Mouse (Mus musculus) MEL (cell line): ENCODE data around the gene Pimreg. TPM values are rescaled to one million over a fixed set of nuclear protein-coding genes. Genes with fewer than 3 reads are reported as not detected.

Source experiments
- DNase-seq: peaks from one replicate; pipeline ENCODE4 v3.0.0; 2011; ENCODE audit warnings: low read depth, low spot score
- H3K27ac ChIP-seq: 2 replicates; pipeline ENCODE4 v1.5.1; 2012; ENCODE audit warnings: low read depth, mild to moderate bottlenecking, control low read depth, low read length, moderate library complexity; ENCODE audit not compliant: control insufficient read depth
- H3K27me3 ChIP-seq, 2 experiments: fragments of 150-350 bp in 1 of 2; sonication (generic) in 1 of 2; 2 replicates each; pipeline ENCODE4 v1.6.1; 2012; ENCODE audit warnings: low read length in 2 of 2, mild to moderate bottlenecking in 2 of 2, improper control_type of control experiment in 1 of 2, moderate library complexity in 1 of 2; ENCODE audit not compliant: insufficient read depth in 2 of 2, control insufficient read depth in 1 of 2
- H3K36me3 ChIP-seq, 2 experiments: 2 replicates each; pipeline ENCODE4 v1.6.1; 2012 to 2014; ENCODE audit warnings: low read length in 2 of 2, improper control_type of control experiment in 1 of 2, inconsistent platforms in 1 of 2, mild to moderate bottlenecking in 1 of 2; ENCODE audit not compliant: insufficient read depth in 2 of 2, control insufficient read depth in 1 of 2
- H3K4me1 ChIP-seq, 2 experiments: fragments of 150-350 bp in 1 of 2; sonication (generic) in 1 of 2; 2 replicates each; pipeline ENCODE4 v1.6.1; 2012; ENCODE audit warnings: low read length in 2 of 2, improper control_type of control experiment in 1 of 2, mild to moderate bottlenecking in 1 of 2; ENCODE audit not compliant: insufficient read depth in 2 of 2, control insufficient read depth in 1 of 2
- H3K4me3 ChIP-seq, 2 experiments: fragments of 150-350 bp in 1 of 2; sonication (generic) in 1 of 2; 2 replicates each; pipeline ENCODE4 v1.5.1; 2012; ENCODE audit warnings: low read depth in 2 of 2, low read length in 2 of 2, mild to moderate bottlenecking in 2 of 2, moderate library complexity in 2 of 2, control low read depth in 1 of 2, improper control_type of control experiment in 1 of 2; ENCODE audit not compliant: control insufficient read depth in 1 of 2, insufficient read depth in 1 of 2
- H3K79me2 ChIP-seq: 2 replicates; pipeline ENCODE4 v1.6.1; 2012; ENCODE audit warnings: mild to moderate bottlenecking, low read length, moderate library complexity; ENCODE audit not compliant: control insufficient read depth, poor library complexity, insufficient read depth
- H3K9ac ChIP-seq: 2 replicates; pipeline ENCODE4 v1.6.1; 2012; ENCODE audit warnings: low read depth, mild to moderate bottlenecking, control low read depth, low read length, moderate library complexity; ENCODE audit not compliant: control insufficient read depth, poor library complexity, severe bottlenecking
- H3K9me3 ChIP-seq: fragments of 150-350 bp; sonication (generic); replicated peaks from 2 replicates; pipeline ENCODE4 v1.6.1; 2012; ENCODE audit warnings: mild to moderate bottlenecking, low read length, improper control_type of control experiment, moderate library complexity; ENCODE audit not compliant: insufficient read depth
- CHD2 ChIP-seq: IDR thresholded peaks from 2 replicates; pipeline ENCODE4 v1.6.1; 2011; ENCODE audit warnings: low read length, improper control_type of control experiment
- CTCF ChIP-seq, 3 experiments: IDR thresholded peaks in 2 of 3; conservative IDR thresholded peaks in 1 of 3; 2 replicates each; pipeline ENCODE4 v1.5.1; 2011 to 2012; ENCODE audit warnings: low read length in 3 of 3, low read depth in 2 of 3, mild to moderate bottlenecking in 2 of 3, improper control_type of control experiment in 1 of 3, inconsistent platforms in 1 of 3, mixed read lengths in 1 of 3, moderate library complexity in 1 of 3; ENCODE audit not compliant: control insufficient read depth in 1 of 3, insufficient read depth in 1 of 3, poor library complexity in 1 of 3, severe bottlenecking in 1 of 3
- GABPA ChIP-seq: IDR thresholded peaks from 2 replicates; pipeline ENCODE4 v1.6.1; 2012; ENCODE audit warnings: low read depth, mild to moderate bottlenecking, inconsistent platforms, low read length, improper control_type of control experiment, moderate library complexity
- GATA1 ChIP-seq: IDR thresholded peaks from 2 replicates; pipeline ENCODE4 v1.6.1; 2011; ENCODE audit warnings: low read depth, low read length, improper control_type of control experiment
- HCFC1 ChIP-seq: IDR thresholded peaks from 2 replicates; pipeline ENCODE4 v1.6.1; 2012; ENCODE audit warnings: low read depth, mild to moderate bottlenecking, inconsistent platforms, low read length, improper control_type of control experiment, moderate library complexity
- JUND ChIP-seq: IDR thresholded peaks from 2 replicates; pipeline ENCODE4 v1.6.1; 2011; ENCODE audit warnings: low read depth, mild to moderate bottlenecking, improper control_type of control experiment, low read length
- KAT2A ChIP-seq: conservative IDR thresholded peaks from 2 replicates; pipeline ENCODE4 v1.6.1; 2012; ENCODE audit warnings: low read depth, low read length, improper control_type of control experiment, inconsistent platforms
- MAX ChIP-seq: IDR thresholded peaks from 2 replicates; pipeline ENCODE4 v1.6.1; 2011; ENCODE audit warnings: low read length, improper control_type of control experiment
- MEF2A ChIP-seq: IDR thresholded peaks from 2 replicates; pipeline ENCODE4 v1.6.1; 2014; ENCODE audit warnings: low read depth, mild to moderate bottlenecking, inconsistent platforms, low read length, improper control_type of control experiment; ENCODE audit not compliant: poor library complexity, insufficient replicate concordance, severe bottlenecking; ENCODE audit errors: extremely low read depth
- MYB ChIP-seq: IDR thresholded peaks from 2 replicates; pipeline ENCODE4 v1.6.1; 2011; ENCODE audit warnings: mild to moderate bottlenecking, low read depth, low read length, improper control_type of control experiment
- MYC ChIP-seq: IDR thresholded peaks from 2 replicates; pipeline ENCODE4 v1.6.1; 2011; ENCODE audit warnings: low read depth, mild to moderate bottlenecking, low read length, improper control_type of control experiment, moderate library complexity
- NELFE ChIP-seq: IDR thresholded peaks from 2 replicates; pipeline ENCODE4 v1.6.1; 2011; ENCODE audit warnings: low read depth, low read length, improper control_type of control experiment
- POLR2AphosphoS2 ChIP-seq: IDR thresholded peaks from 2 replicates; pipeline ENCODE4 v1.6.1; 2011; ENCODE audit warnings: low read length, improper control_type of control experiment
- POLR2AphosphoS5 ChIP-seq: IDR thresholded peaks from 2 replicates; pipeline ENCODE4 v1.6.1; 2012; ENCODE audit warnings: low read depth, borderline replicate concordance, mild to moderate bottlenecking, inconsistent platforms, low read length, moderate library complexity, mixed read lengths
- RCOR1 ChIP-seq: IDR thresholded peaks from 2 replicates; pipeline ENCODE4 v1.6.1; 2012; ENCODE audit warnings: low read depth, mild to moderate bottlenecking, inconsistent platforms, low read length, improper control_type of control experiment
- SIN3A ChIP-seq: IDR thresholded peaks from 2 replicates; pipeline ENCODE4 v1.6.1; 2012; ENCODE audit warnings: low read length, improper control_type of control experiment, inconsistent platforms
- SMC3 ChIP-seq: IDR thresholded peaks from 2 replicates; pipeline ENCODE4 v1.6.1; 2011; ENCODE audit warnings: low read depth, low read length, improper control_type of control experiment
- TAL1 ChIP-seq: IDR thresholded peaks from 2 replicates; pipeline ENCODE4 v1.6.1; 2012; ENCODE audit warnings: mild to moderate bottlenecking, inconsistent platforms, low read length, moderate library complexity, mixed read lengths
- TBP ChIP-seq: IDR thresholded peaks from 2 replicates; pipeline ENCODE4 v1.8.0; 2011; ENCODE audit warnings: low read depth, low read length, improper control_type of control experiment
- TCF12 ChIP-seq: IDR thresholded peaks from 2 replicates; pipeline ENCODE4 v1.6.1; 2014; ENCODE audit warnings: low read depth, mild to moderate bottlenecking, inconsistent platforms, low read length, improper control_type of control experiment, moderate library complexity
- USF1 ChIP-seq: IDR thresholded peaks from 2 replicates; pipeline ENCODE4 v1.6.1; 2014; ENCODE audit warnings: low read depth, mild to moderate bottlenecking, inconsistent platforms, low read length, improper control_type of control experiment, moderate library complexity
- USF2 ChIP-seq, 2 experiments: IDR thresholded peaks; 2 replicates each; pipeline ENCODE4 v1.6.1; 2011 to 2012; ENCODE audit warnings: improper control_type of control experiment in 2 of 2, low read length in 2 of 2, borderline replicate concordance in 1 of 2, inconsistent platforms in 1 of 2, low read depth in 1 of 2, mild to moderate bottlenecking in 1 of 2; ENCODE audit not compliant: insufficient read depth in 1 of 2
- ZKSCAN1 ChIP-seq: IDR thresholded peaks from 2 replicates; pipeline ENCODE4 v1.6.1; 2012; ENCODE audit warnings: low read depth, mild to moderate bottlenecking, inconsistent platforms, low read length, improper control_type of control experiment, moderate library complexity
- ZNF384 ChIP-seq: IDR thresholded peaks from 2 replicates; pipeline ENCODE4 v1.6.1; 2012; ENCODE audit warnings: low read depth, mild to moderate bottlenecking, inconsistent platforms, low read length, improper control_type of control experiment
- polyA plus RNA-seq, 2 experiments: library from polyadenylated mRNA; stranded (reverse) in 1 of 2; unstranded in 1 of 2; fragments of >175 nt in 1 of 2; fragments of >200 nt in 1 of 2; gene quantifications; 2 replicates each; pipeline versions ENCODE4 v1.2.1 to v1.2.4; 2012; ENCODE audit warnings: low replicate concordance in 2 of 2, low read depth in 1 of 2; ENCODE audit not compliant: insufficient read length in 2 of 2, insufficient read depth in 1 of 2, missing spikeins in 1 of 2
- total RNA-seq: library from RNA; depleted of rRNA; stranded (reverse); fragments of 300-350 nt; gene quantifications from 2 replicates; pipeline ENCODE4 v1.2.3, GENCODE M21; 2012

The Pimreg gene
- total and polyA plus RNA-seq, 3 experiments: 24.3 to 45.3 TPM; not detected in 1

GRCm38 (mm10) chr11:72070733-72071132 is 28.9 kb downstream of the Pimreg start:
- Histone ChIP-seq H3K27ac (no peak overlapping the region), H3K9ac (no peak overlapping the region), H3K36me3 (no peaks in the 10 kb centered on the region), H3K9me3 (no peaks in the 10 kb centered on the region)
- no peak for TF ChIP-seq ZKSCAN1
- no peak for TF ChIP-seq MEF2A
- TF ChIP-seq CHD2: no peak
- no peak for TF ChIP-seq MYB
- TF ChIP-seq SIN3A: no peak
- no peak for TF ChIP-seq POLR2AphosphoS5
- TF ChIP-seq, all 39 proteins: peak for 0
- no peak for DNase-seq
- Histone ChIP-seq H3K27me3 (0 out of 4 replicates have a peak, but pooled peaks cover 0 to 1% of the 10 kb centered on the region in 2 experiments), H3K4me1 (no peaks in the 10 kb centered on the region), H3K79me2 (no peaks in the 10 kb centered on the region), H3K4me3 (no peak overlapping the region)

GRCm38 (mm10) chr11:72072331-72072905 is 30.6 kb downstream of the Pimreg start:
- H3K27ac ChIP-seq: no peak overlapping the region
- H3K79me2 ChIP-seq: no peaks in the 10 kb centered on the region
- no peak overlapping the region for H3K4me3 ChIP-seq
- no peak for DNase-seq
- no peaks in the 10 kb centered on the region for H3K4me1 ChIP-seq
- no peak for TF ChIP-seq JUND
- TF ChIP-seq CTCF (IDR thresholded peaks at IDR 0.05 in 2 of 3, conservative IDR thresholded peaks at IDR 0.05 in 1 of 3; ENCODE audit: control insufficient read depth in 1 of 3, insufficient read depth in 1 of 3, low read depth in 2 of 3, low read length in 3 of 3, poor library complexity in 1 of 3, severe bottlenecking in 1 of 3): no peak
- no peak for TF ChIP-seq ZNF384
- no peak for TF ChIP-seq POLR2AphosphoS2
- no peak for TF ChIP-seq HCFC1
- TF ChIP-seq TBP: no peak
- TF ChIP-seq SMC3: no peak
- TF ChIP-seq MYC: no peak
- no peak for TF ChIP-seq RCOR1
- no peak for TF ChIP-seq GATA1
- TF ChIP-seq USF1: no peak
- no peak for TF ChIP-seq TAL1
- TF ChIP-seq USF2 (IDR thresholded peaks at IDR 0.05; ENCODE audit: borderline replicate concordance in 1 of 2, insufficient read depth in 1 of 2, low read depth in 1 of 2, low read length in 2 of 2): no peak
- TF ChIP-seq KAT2A: no peak
- TF ChIP-seq GABPA: no peak
- TF ChIP-seq MAX: no peak
- no peak for TF ChIP-seq TCF12
- TF ChIP-seq MYB: no peak
- no peak for TF ChIP-seq NELFE
- no peak overlapping the region for H3K9ac ChIP-seq
- H3K9me3 ChIP-seq: no peaks in the 10 kb centered on the region
- H3K36me3 ChIP-seq: no peaks in the 10 kb centered on the region
- 0 out of 4 replicates have a peak, but pooled peaks cover 0 to 1% of the 10 kb centered on the region in 2 experiments for H3K27me3 ChIP-seq
